Mouse (Mus musculus): Measurements from ENCODE around the gene Pex1. TPM values are rescaled to one million over a fixed set of nuclear protein-coding genes. Genes with fewer than 3 reads are reported as not detected.

The Pex1 gene
- polyA plus RNA-seq, 1 experiment: 3.7 TPM

- TF ChIP-seq POLR2A (IDR thresholded peaks at IDR 0.05; ENCODE audit: low read depth, low read length): no peak
- no peak for TF ChIP-seq CTCF (IDR thresholded peaks at IDR 0.05; ENCODE audit: extremely low read depth, insufficient read length, insufficient replicate concordance, low read depth, low read length)
- H3K4me3 ChIP-seq (ENCODE audit: low read depth, low read length): no peak overlapping the region
- H3K36me3 ChIP-seq (ENCODE audit: control insufficient read depth, insufficient read depth, low read length): peaks cover 32% of the 10 kb centered on the region
- no peaks in the 10 kb centered on the region for H3K4me1 ChIP-seq (ENCODE audit: control insufficient read depth, insufficient read depth, insufficient read length, low read length)
- H3K27me3 ChIP-seq (ENCODE audit: control insufficient read depth, insufficient read depth, low read length): no peaks in the 10 kb centered on the region
- 94% methylated on average over 6 of the region's 6 CpGs for WGBS
- H3K27ac ChIP-seq (ENCODE audit: insufficient read depth, low read depth, low read length): no peak overlapping the region
These were observed 48.8 kb downstream of the Pex1 start for GRCm38 (mm10) chr5:3644621-3645020.

DNA sequence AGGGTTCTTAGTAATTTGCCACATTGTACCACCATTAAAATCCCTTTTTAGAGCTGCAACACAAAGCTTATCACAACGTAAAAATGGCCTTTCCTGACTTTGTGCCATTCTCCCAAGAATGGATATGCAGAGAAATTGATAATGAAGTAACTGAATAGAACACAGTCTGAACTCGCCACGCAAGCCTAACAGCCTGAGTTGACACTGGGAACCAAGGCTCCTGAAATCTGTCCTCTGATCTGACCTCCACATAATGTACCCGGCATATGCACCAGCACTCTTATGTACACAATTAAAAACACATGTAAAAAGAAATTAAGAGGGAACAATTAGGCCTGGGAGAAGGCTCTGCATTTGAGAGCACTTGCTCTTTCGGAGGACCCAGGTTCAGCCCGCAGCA is 49.5 kb downstream of the Pex1 start:
- 86% methylated on average over 6 of the region's 6 CpGs for WGBS
- peaks cover 31% of the 10 kb centered on the region for H3K36me3 ChIP-seq (ENCODE audit: control insufficient read depth, insufficient read depth, low read length)
- H3K4me1 ChIP-seq (ENCODE audit: control insufficient read depth, insufficient read depth, insufficient read length, low read length): no peaks in the 10 kb centered on the region
- TF ChIP-seq CTCF (IDR thresholded peaks at IDR 0.05; ENCODE audit: extremely low read depth, insufficient read length, insufficient replicate concordance, low read depth, low read length): no peak
- TF ChIP-seq POLR2A (IDR thresholded peaks at IDR 0.05; ENCODE audit: low read depth, low read length): no peak
- no peaks in the 10 kb centered on the region for H3K27me3 ChIP-seq (ENCODE audit: control insufficient read depth, insufficient read depth, low read length)
- H3K27ac ChIP-seq (ENCODE audit: insufficient read depth, low read depth, low read length): no peak overlapping the region
- H3K4me3 ChIP-seq (ENCODE audit: low read depth, low read length): no peak overlapping the region

DNA sequence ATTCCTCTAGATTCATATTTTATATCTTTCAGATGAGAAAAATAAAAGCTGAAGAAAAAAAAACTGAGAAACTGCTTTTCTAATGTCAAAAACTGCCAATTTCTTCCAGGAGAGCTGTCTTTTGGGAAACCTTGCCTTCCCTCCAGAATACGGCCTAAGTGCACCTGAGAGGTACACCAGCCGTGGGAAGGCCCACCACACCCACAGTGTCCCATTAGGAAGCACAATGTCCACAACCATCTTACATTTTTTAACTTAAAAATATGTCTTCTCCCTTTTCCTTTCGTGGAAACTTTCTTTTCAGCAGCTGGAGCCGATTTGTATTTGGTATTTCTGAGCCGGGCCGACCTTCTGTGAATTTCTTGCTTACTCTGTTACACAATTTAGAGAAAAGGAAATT is 50.7 kb downstream of the Pex1 start:
- H3K36me3 ChIP-seq (ENCODE audit: control insufficient read depth, insufficient read depth, low read length): peaks cover 23% of the 10 kb centered on the region
- no peaks in the 10 kb centered on the region for H3K27me3 ChIP-seq (ENCODE audit: control insufficient read depth, insufficient read depth, low read length)
- TF ChIP-seq CTCF (IDR thresholded peaks at IDR 0.05; ENCODE audit: extremely low read depth, insufficient read length, insufficient replicate concordance, low read depth, low read length): no peak
- TF ChIP-seq POLR2A (IDR thresholded peaks at IDR 0.05; ENCODE audit: low read depth, low read length): no peak
- peak overlapping the region; percentile 38; the same call in 1 of the 2 replicates for H3K4me3 ChIP-seq (ENCODE audit: low read depth, low read length)
- H3K27ac ChIP-seq (ENCODE audit: insufficient read depth, low read depth, low read length): no peak overlapping the region
- H3K4me1 ChIP-seq (ENCODE audit: control insufficient read depth, insufficient read depth, insufficient read length, low read length): no peaks in the 10 kb centered on the region
- WGBS: 13% methylated on average over 6 of the region's 6 CpGs

DNA sequence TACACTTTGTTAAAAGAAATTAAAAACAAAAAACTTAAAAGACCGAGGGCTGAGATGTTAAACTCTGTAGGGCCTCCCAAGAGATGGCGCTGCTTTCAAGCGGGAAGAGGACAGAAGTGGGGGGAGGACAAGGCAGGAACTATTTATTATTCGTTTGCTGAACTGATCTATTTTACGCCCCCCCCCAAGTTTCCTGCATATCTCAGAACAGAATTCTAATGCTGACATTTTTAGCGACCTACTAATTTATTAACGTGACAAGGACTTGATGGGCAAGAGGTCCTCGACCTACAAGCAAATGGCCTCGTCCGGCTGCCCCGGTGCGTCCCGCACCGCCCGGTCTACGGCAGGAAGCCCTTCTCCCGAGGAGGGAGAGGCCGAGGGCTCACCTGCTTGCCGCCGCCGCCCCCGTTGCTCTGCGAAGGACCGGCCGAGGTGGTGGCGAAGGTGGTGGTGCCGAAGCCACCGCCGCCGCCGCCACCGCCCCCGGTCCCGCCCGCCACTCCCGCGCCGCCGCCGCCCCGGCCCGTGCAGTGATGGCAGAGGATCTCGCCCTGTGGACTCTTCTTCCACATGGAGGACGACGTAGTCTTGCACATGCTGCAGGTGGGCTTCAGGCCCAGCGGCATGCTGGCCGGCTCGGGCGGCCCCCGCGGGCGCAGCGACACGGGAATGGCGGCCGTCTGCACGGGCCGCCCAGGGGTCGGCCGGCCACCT is 51.3 kb downstream of the Pex1 start:
- peak overlapping the region; percentile 66 for H3K27ac ChIP-seq (ENCODE audit: insufficient read depth, low read depth, low read length)
- H3K27me3 ChIP-seq (ENCODE audit: control insufficient read depth, insufficient read depth, low read length): no peaks in the 10 kb centered on the region
- H3K4me1 ChIP-seq (ENCODE audit: control insufficient read depth, insufficient read depth, insufficient read length, low read length): no peaks in the 10 kb centered on the region
- no peak for TF ChIP-seq POLR2A (IDR thresholded peaks at IDR 0.05; ENCODE audit: low read depth, low read length)
- TF ChIP-seq CTCF (IDR thresholded peaks at IDR 0.05; ENCODE audit: extremely low read depth, insufficient read length, insufficient replicate concordance, low read depth, low read length): peak; percentile 61; the same call in 1 of the 2 replicates
- under 1% methylated on average over 60 of the region's 60 CpGs for WGBS
- peak overlapping the region; percentile 98 for H3K4me3 ChIP-seq (ENCODE audit: low read depth, low read length)
- H3K36me3 ChIP-seq (ENCODE audit: control insufficient read depth, insufficient read depth, low read length): peaks cover 18% of the 10 kb centered on the region

GRCm38 (mm10) chr5:3647708-3648121 is 51.8 kb downstream of the Pex1 start:
- Histone ChIP-seq H3K36me3 (ENCODE audit: control insufficient read depth, insufficient read depth, low read length) (peaks cover 17% of the 10 kb centered on the region), H3K4me1 (ENCODE audit: control insufficient read depth, insufficient read depth, insufficient read length, low read length) (no peaks in the 10 kb centered on the region), H3K27me3 (ENCODE audit: control insufficient read depth, insufficient read depth, low read length) (no peaks in the 10 kb centered on the region), H3K4me3 (ENCODE audit: low read depth, low read length) (peak overlapping the region; percentile 98), H3K27ac (ENCODE audit: insufficient read depth, low read depth, low read length) (peak overlapping the region; percentile 66)
- TF ChIP-seq POLR2A (IDR thresholded peaks at IDR 0.05; ENCODE audit: low read depth, low read length) (peak; percentile 46), CTCF (IDR thresholded peaks at IDR 0.05; ENCODE audit: extremely low read depth, insufficient read length, insufficient replicate concordance, low read depth, low read length) (no peak)
- 1% methylated on average over 42 of the region's 46 CpGs for WGBS

- TF ChIP-seq POLR2A (IDR thresholded peaks at IDR 0.05; ENCODE audit: low read depth, low read length): no peak
- TF ChIP-seq CTCF (IDR thresholded peaks at IDR 0.05; ENCODE audit: extremely low read depth, insufficient read length, insufficient replicate concordance, low read depth, low read length): no peak
- Histone ChIP-seq H3K27me3 (ENCODE audit: control insufficient read depth, insufficient read depth, low read length) (no peaks in the 10 kb centered on the region), H3K36me3 (ENCODE audit: control insufficient read depth, insufficient read depth, low read length) (peaks cover 13% of the 10 kb centered on the region), H3K4me3 (ENCODE audit: low read depth, low read length) (no peak overlapping the region), H3K27ac (ENCODE audit: insufficient read depth, low read depth, low read length) (no peak overlapping the region), H3K4me1 (ENCODE audit: control insufficient read depth, insufficient read depth, insufficient read length, low read length) (no peaks in the 10 kb centered on the region)
- WGBS: 31% methylated on average over 4 of the region's 4 CpGs
These were observed 52.5 kb downstream of the Pex1 start for GRCm38 (mm10) chr5:3648206-3648848.

DNA sequence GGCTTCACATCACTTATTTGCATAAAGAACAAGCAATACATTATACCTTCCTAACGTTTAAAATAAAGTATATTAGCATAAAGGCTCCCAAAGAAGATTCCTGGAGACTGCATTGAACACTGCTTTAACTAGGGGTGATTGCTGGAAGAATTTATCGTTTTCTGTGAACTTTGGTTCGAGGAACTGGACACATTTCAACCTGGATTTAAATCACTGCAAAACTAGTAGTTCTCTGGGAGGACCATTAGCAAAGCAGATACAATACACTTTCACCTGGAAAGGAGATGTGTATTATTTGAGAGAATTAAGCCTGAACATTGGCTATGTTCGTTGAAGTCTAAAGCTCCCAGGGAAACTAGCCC is 53.0 kb downstream of the Pex1 start:
- WGBS: 68% methylated on average over 4 of the region's 4 CpGs
- H3K27ac ChIP-seq (ENCODE audit: insufficient read depth, low read depth, low read length): no peak overlapping the region
- no peak overlapping the region for H3K4me3 ChIP-seq (ENCODE audit: low read depth, low read length)
- H3K27me3 ChIP-seq (ENCODE audit: control insufficient read depth, insufficient read depth, low read length): no peaks in the 10 kb centered on the region
- TF ChIP-seq POLR2A (IDR thresholded peaks at IDR 0.05; ENCODE audit: low read depth, low read length): no peak
- TF ChIP-seq CTCF (IDR thresholded peaks at IDR 0.05; ENCODE audit: extremely low read depth, insufficient read length, insufficient replicate concordance, low read depth, low read length): no peak
- H3K36me3 ChIP-seq (ENCODE audit: control insufficient read depth, insufficient read depth, low read length): peaks cover 10% of the 10 kb centered on the region; the same call in 1 of the 2 replicates
- H3K4me1 ChIP-seq (ENCODE audit: control insufficient read depth, insufficient read depth, insufficient read length, low read length): no peaks in the 10 kb centered on the region

Measured in small intestine, adult 2 months (tissue).